9 mouse cellular contexts compared by ENCODE assay signal in the genomic region with DNA sequence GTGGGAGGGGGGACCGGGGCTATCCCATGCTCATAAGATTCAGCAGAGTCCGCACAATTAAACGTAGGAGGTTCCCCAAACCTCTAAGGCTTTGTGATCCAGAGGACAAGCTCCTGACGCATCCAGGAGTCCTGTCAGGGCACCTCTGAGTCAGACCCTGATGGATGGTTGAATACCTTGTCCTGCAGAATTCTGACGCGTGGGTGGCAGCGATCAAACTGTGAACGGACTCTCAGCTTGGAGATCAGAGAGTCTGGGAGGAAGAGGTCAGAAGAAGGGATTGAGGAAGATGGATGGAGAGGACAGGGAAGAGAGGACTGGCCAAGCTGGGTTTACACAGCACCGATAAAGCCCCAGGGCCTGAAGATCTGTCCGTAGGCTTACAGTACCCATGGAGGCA. TPM values are rescaled to one million over a fixed set of nuclear protein-coding genes. Genes with fewer than 3 reads are reported as not detected.
A peak's percentile ranks its signal among the peaks of the same experiment; 100 is the strongest.
DNase-seq lines count a peak whose midpoint lies in the region; ATAC-seq and TF ChIP-seq lines count a peak whose summit lies in the region.
"Had no signal": no experiment of that assay in that cellular context is flagged by ENCODE, and none has a peak within 500 bp of the region (broad histone marks: within the 10 kb centered on the region; RNA-seq: fewer than 3 reads in every experiment).

No protein-coding gene starts in this region.

- peak overlapping the region; percentile 83 for H3K27ac ChIP-seq in lung, embryonic 14.5 days (ENCODE audit: low read depth)
- H3K27ac ChIP-seq in limb, embryonic 12.5 days, result peak overlapping the region; percentile 66; the same call in 1 of the 2 replicates
- H3K27ac ChIP-seq in neural tube, embryonic 15.5 days (replicated peaks), result no peak overlapping the region

- H3K4me1 ChIP-seq in lung, embryonic 14.5 days (ENCODE audit: insufficient read depth), result no peaks in the 10 kb centered on the region
- peaks cover 6% of the 10 kb centered on the region; the same call in 1 of the 2 replicates for H3K4me1 ChIP-seq in lung, adult 2 months (ENCODE audit: control insufficient read depth, insufficient read depth, low read length)
- peaks cover 16% of the 10 kb centered on the region for H3K4me1 ChIP-seq in limb, embryonic 12.5 days (replicated peaks)
- H3K4me1 ChIP-seq in neural tube, embryonic 15.5 days, result peaks cover 10% of the 10 kb centered on the region; the same call in 1 of the 2 replicates

- no peak for TF ChIP-seq POLR2A in lung, adult 2 months (IDR thresholded peaks at IDR 0.05; ENCODE audit: borderline replicate concordance, extremely low read depth, low read depth, low read length)

- peak overlapping the region; percentile 28 for H3K9ac ChIP-seq in lung, embryonic 14.5 days
- H3K9ac ChIP-seq in limb, embryonic 12.5 days (replicated peaks), result peak overlapping the region; percentile 8; the same call in 1 of the 2 replicates
- no peak overlapping the region for H3K9ac ChIP-seq in neural tube, embryonic 15.5 days (replicated peaks)

- no peaks in the 10 kb centered on the region for H3K27me3 ChIP-seq in lung, embryonic 14.5 days (ENCODE audit: insufficient read depth, low read length)
- H3K27me3 ChIP-seq in limb, embryonic 12.5 days, result peaks cover 32% of the 10 kb centered on the region
- H3K27me3 ChIP-seq in neural tube, embryonic 15.5 days (replicated peaks), result peaks cover 12% of the 10 kb centered on the region; the same call in 1 of the 2 replicates

- peak; percentile 54 for DNase-seq in adrenal gland, adult 2 months
- no peak for DNase-seq in adrenal gland, postnatal 4 days (ENCODE audit: low spot score in 2 of 2)
- no peak for DNase-seq in lung, embryonic 14.5 days
- no peak for DNase-seq in lung, adult 2 months
- no peak for DNase-seq in left cerebral cortex, adult 18-20 months (ENCODE audit: low spot score in 2 of 2)
- no peak for DNase-seq in right cerebral cortex, postnatal 36 days (ENCODE audit: low spot score in 2 of 2)

- peak; percentile 23; the same call in 1 of the 2 replicates for ATAC-seq in lung, embryonic 14.5 days (ENCODE audit: insufficient read depth)
- no peak for ATAC-seq in limb, embryonic 12.5 days (ENCODE audit: insufficient number of reproducible peaks, insufficient read depth, low FRiP score, low TSS enrichment, low read depth)
- ATAC-seq in neural tube, embryonic 15.5 days (ENCODE audit: low FRiP score), result no peak
- ATAC-seq: inflammation-experienced regulatory T-cells, adult 6 months had no signal

- H3K4me3 ChIP-seq in lung, embryonic 14.5 days (ENCODE audit: low read depth, low read length), result peak overlapping the region; percentile 30; the same call in 1 of the 2 replicates
- H3K4me3 ChIP-seq in lung, adult 2 months (replicated peaks; ENCODE audit: extremely low read depth, low read depth, low read length), result no peak overlapping the region
- H3K4me3 ChIP-seq in limb, embryonic 12.5 days (replicated peaks), result peak overlapping the region; percentile 28
- H3K4me3 ChIP-seq in neural tube, embryonic 15.5 days (replicated peaks), result no peak overlapping the region

- TF ChIP-seq CTCF in lung, embryonic 14.5 days (IDR thresholded peaks at IDR 0.05; ENCODE audit: low read depth), result no peak
- no peak for TF ChIP-seq CTCF in lung, adult 2 months (IDR thresholded peaks at IDR 0.05; ENCODE audit: insufficient read depth, low read length)

- H3K36me3 ChIP-seq in lung, embryonic 14.5 days (ENCODE audit: insufficient read depth), result no peaks in the 10 kb centered on the region
- H3K36me3 ChIP-seq in limb, embryonic 12.5 days, result no peaks in the 10 kb centered on the region
- no peaks in the 10 kb centered on the region for H3K36me3 ChIP-seq in neural tube, embryonic 15.5 days

- H3K9me3 ChIP-seq in lung, embryonic 14.5 days (ENCODE audit: low read depth, low read length), result no peaks in the 10 kb centered on the region
- H3K9me3 ChIP-seq in limb, embryonic 12.5 days, result 0 out of 2 replicates have a peak, but pooled peaks cover under 1% of the 10 kb centered on the region
- H3K9me3 ChIP-seq in neural tube, embryonic 15.5 days (replicated peaks), result no peaks in the 10 kb centered on the region

- peak overlapping the region; percentile 60 for H3K4me2 ChIP-seq in lung, embryonic 14.5 days
- peak overlapping the region; percentile 46 for H3K4me2 ChIP-seq in limb, embryonic 12.5 days
- peak overlapping the region; percentile 35 for H3K4me2 ChIP-seq in neural tube, embryonic 15.5 days

- WGBS in lung, embryonic 14.5 days, result 11% methylated on average over 10 of the region's 10 CpGs
- 33% methylated on average over 10 of the region's 10 CpGs for WGBS in lung, adult 2 months
- WGBS in limb, embryonic 12.5 days, result 31% methylated on average over 10 of the region's 10 CpGs
- WGBS in neural tube, embryonic 15.5 days, result 45% methylated on average over 10 of the region's 10 CpGs

RNA-seq across cellular contexts. Expression of a gene that starts 5.0 kb away (rescaled TPM):
- 10 to 100 TPM in 1 of 2 experiments, 1 to 10 TPM in 1; 8.9 to 28.6 TPM for total RNA-seq in adrenal gland, adult 2 months (2021)
- polyA plus RNA-seq in adrenal gland, adult 2 months (2012; rRNA removed), result 38.0 and 44.1 TPM in 2 replicates
- total RNA-seq in adrenal gland, postnatal 4 days (2021), result 10 to 100 TPM; 48.3 to 51.8 TPM
- polyA plus RNA-seq in lung, embryonic 14.5 days (2014; fragmentation: Nextera tagmentation; extraction: Ambion mirVana), result 6.8 and 7.0 TPM in 2 replicates
- 28.9 and 31.5 TPM in 2 replicates for polyA plus RNA-seq in lung, adult 2 months (2012; rRNA removed)
- 5.2 and 6.4 TPM in 2 replicates for polyA plus RNA-seq in limb, embryonic 12.5 days (2016; fragmentation: Nextera tagmentation; extraction: Ambion mirVana)
- 1.8 and 2.5 TPM in 2 replicates for polyA plus RNA-seq in neural tube, embryonic 15.5 days (2015; fragmentation: Nextera tagmentation; extraction: Ambion mirVana)
- 1 to 10 TPM; 1.8 to 2.2 TPM for total RNA-seq in left cerebral cortex, adult 18-20 months (2021)

RNA-seq across cellular contexts. Expression of a gene that starts 26.5 kb away (rescaled TPM):
- 1,000 to 10,000 TPM; 1,220 to 1,287 TPM for total RNA-seq in adrenal gland, adult 2 months (2021)
- 2,538 and 3,200 TPM in 2 replicates for polyA plus RNA-seq in adrenal gland, adult 2 months (2012; rRNA removed)
- total RNA-seq in adrenal gland, postnatal 4 days (2021), result 1,000 to 10,000 TPM in 1 of 2 experiments, 100 to 1,000 TPM in 1; 992 to 1,042 TPM
- polyA plus RNA-seq in lung, embryonic 14.5 days (2014; fragmentation: Nextera tagmentation; extraction: Ambion mirVana), result 705 and 755 TPM in 2 replicates
- 273 and 368 TPM in 2 replicates for polyA plus RNA-seq in lung, adult 2 months (2012; rRNA removed)
- polyA plus RNA-seq in limb, embryonic 12.5 days (2016; fragmentation: Nextera tagmentation; extraction: Ambion mirVana), result 760 and 770 TPM in 2 replicates
- 1,021 and 1,056 TPM in 2 replicates for polyA plus RNA-seq in neural tube, embryonic 15.5 days (2015; fragmentation: Nextera tagmentation; extraction: Ambion mirVana)
- 100 to 1,000 TPM; 712 to 741 TPM for total RNA-seq in left cerebral cortex, adult 18-20 months (2021)

RNA-seq across cellular contexts. Expression of a gene that starts 43.2 kb away (rescaled TPM):
- 100 to 1,000 TPM; 149 to 153 TPM for total RNA-seq in adrenal gland, adult 2 months (2021)
- polyA plus RNA-seq in adrenal gland, adult 2 months (2012; rRNA removed), result 179 and 211 TPM in 2 replicates
- total RNA-seq in adrenal gland, postnatal 4 days (2021), result 100 to 1,000 TPM; 116 to 122 TPM
- 67.1 and 70.9 TPM in 2 replicates for polyA plus RNA-seq in lung, embryonic 14.5 days (2014; fragmentation: Nextera tagmentation; extraction: Ambion mirVana)
- polyA plus RNA-seq in lung, adult 2 months (2012; rRNA removed), result 83.6 and 151 TPM in 2 replicates
- 46.5 and 50.0 TPM in 2 replicates for polyA plus RNA-seq in limb, embryonic 12.5 days (2016; fragmentation: Nextera tagmentation; extraction: Ambion mirVana)
- 255 and 299 TPM in 2 replicates for polyA plus RNA-seq in neural tube, embryonic 15.5 days (2015; fragmentation: Nextera tagmentation; extraction: Ambion mirVana)
- 100 to 1,000 TPM; 305 to 313 TPM for total RNA-seq in left cerebral cortex, adult 18-20 months (2021)

Comparison
In these comparisons a context has a peak if more than half of its experiments do, and no peak if none do; other contexts are left out.
1. H3K4me3 ChIP-seq: peak in lung, embryonic 14.5 days (single experiment) and limb, embryonic 12.5 days (single experiment); none in lung, adult 2 months (single experiment) and neural tube, embryonic 15.5 days (single experiment).
2. Peak in every context shown above with its lines, with median percentiles within 50 percentile points of each other: H3K4me2 ChIP-seq.